ENCODE assay signal across 8 mouse cellular contexts in the genomic region with DNA sequence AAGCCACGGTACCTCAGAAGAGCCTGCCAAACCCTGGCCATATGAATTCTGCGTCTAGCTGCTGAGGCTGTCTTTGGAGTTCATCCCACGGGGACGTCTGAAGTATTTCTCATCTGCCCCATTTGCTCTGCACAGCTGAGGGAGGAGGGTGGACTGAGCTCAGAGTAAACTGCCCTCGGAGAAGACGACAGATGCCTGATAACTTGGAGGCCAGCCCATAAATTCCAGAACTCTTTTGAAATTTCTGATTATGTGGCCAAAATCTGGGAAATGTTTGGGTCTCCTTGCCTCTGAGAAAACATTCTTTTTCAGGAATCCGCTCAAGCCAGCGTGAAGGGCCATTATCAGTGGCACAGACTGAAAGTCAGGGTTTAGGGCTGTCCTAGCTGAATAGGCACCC. TPM values are rescaled to one million over a fixed set of nuclear protein-coding genes. Genes with fewer than 3 reads are reported as not detected.
DNase-seq lines count a peak whose midpoint lies in the region; ATAC-seq and TF ChIP-seq lines count a peak whose summit lies in the region.

No protein-coding gene starts in this region.

- no peaks in the 10 kb centered on the region for H3K9me3 ChIP-seq in forebrain, embryonic 15.5 days
- H3K9me3 ChIP-seq in forebrain, embryonic 12.5 days, result no peaks in the 10 kb centered on the region
- H3K9me3 ChIP-seq in lung, postnatal 0 days (ENCODE audit: low read length), result no peaks in the 10 kb centered on the region

- no peak overlapping the region for H3K4me2 ChIP-seq in forebrain, embryonic 15.5 days (replicated peaks)
- no peak overlapping the region for H3K4me2 ChIP-seq in forebrain, embryonic 12.5 days
- no peak overlapping the region for H3K4me2 ChIP-seq in lung, postnatal 0 days (replicated peaks; ENCODE audit: low read depth, low read length)

- peak; percentile 97 for DNase-seq in Muller cell, postnatal 12 days (ENCODE audit: inconsistent ontology term)
- peak; percentile 75 for DNase-seq in heart, adult 8-10 months (ENCODE audit: low spot score)
- DNase-seq in lung, postnatal 0 days (ENCODE audit: low spot score), result peak; percentile 92
- DNase-seq in right cerebral cortex, adult 18-20 months, result no peak
- DNase-seq in layer of hippocampus, adult 18-20 months (ENCODE audit: low spot score in 2 of 2), result no peak
- DNase-seq in embryo, embryonic 11 days, result no peak

- WGBS in forebrain, embryonic 15.5 days, result 48% methylated on average over 8 of the region's 8 CpGs
- WGBS in forebrain, embryonic 12.5 days, result 79% methylated on average over 8 of the region's 8 CpGs
- WGBS in lung, postnatal 0 days, result 39% methylated on average over 8 of the region's 8 CpGs

- no peaks in the 10 kb centered on the region for H3K36me3 ChIP-seq in forebrain, embryonic 15.5 days
- no peaks in the 10 kb centered on the region for H3K36me3 ChIP-seq in forebrain, embryonic 12.5 days (replicated peaks)
- no peaks in the 10 kb centered on the region for H3K36me3 ChIP-seq in lung, postnatal 0 days (ENCODE audit: insufficient read depth, low read length)

- no peak for ATAC-seq in forebrain, embryonic 15.5 days (replicated peaks)
- ATAC-seq in forebrain, embryonic 12.5 days (ENCODE audit: low FRiP score), result no peak
- peak; percentile 83 for ATAC-seq in lung, postnatal 0 days

- H3K27ac ChIP-seq in forebrain, embryonic 15.5 days (replicated peaks), result peak overlapping the region; percentile 49
- no peak overlapping the region for H3K27ac ChIP-seq in forebrain, embryonic 12.5 days
- peak overlapping the region; percentile 48 for H3K27ac ChIP-seq in lung, postnatal 0 days (ENCODE audit: low read length)

- H3K4me3 ChIP-seq in forebrain, embryonic 15.5 days, result no peak overlapping the region
- H3K4me3 ChIP-seq in forebrain, embryonic 12.5 days (replicated peaks), result no peak overlapping the region
- H3K4me3 ChIP-seq in lung, postnatal 0 days (ENCODE audit: low read depth, low read length), result no peak overlapping the region

- TF ChIP-seq EP300 in lung, postnatal 0 days (IDR thresholded peaks at IDR 0.05), result peak; percentile 70

- no peaks in the 10 kb centered on the region for H3K27me3 ChIP-seq in forebrain, embryonic 15.5 days
- no peaks in the 10 kb centered on the region for H3K27me3 ChIP-seq in forebrain, embryonic 12.5 days
- H3K27me3 ChIP-seq in lung, postnatal 0 days (replicated peaks; ENCODE audit: insufficient read depth, low read length), result no peaks in the 10 kb centered on the region

- H3K4me1 ChIP-seq in forebrain, embryonic 15.5 days, result peaks cover 73% of the 10 kb centered on the region
- peaks cover 27% of the 10 kb centered on the region for H3K4me1 ChIP-seq in forebrain, embryonic 12.5 days
- H3K4me1 ChIP-seq in lung, postnatal 0 days (ENCODE audit: insufficient read depth, low read depth, low read length), result peaks cover 20% of the 10 kb centered on the region; the same call in 1 of the 2 replicates

- no peak for TF ChIP-seq CTCF in lung, postnatal 0 days (IDR thresholded peaks at IDR 0.05)

- H3K9ac ChIP-seq in forebrain, embryonic 15.5 days (replicated peaks), result no peak overlapping the region
- H3K9ac ChIP-seq in forebrain, embryonic 12.5 days, result no peak overlapping the region
- H3K9ac ChIP-seq in lung, postnatal 0 days (replicated peaks; ENCODE audit: low read depth), result no peak overlapping the region

RNA-seq across cellular contexts. Expression of a gene that starts 30.8 kb away (rescaled TPM):
- polyA plus RNA-seq in forebrain, embryonic 15.5 days (2015; fragmentation: Nextera tagmentation; extraction: Ambion mirVana), result 17.0 and 20.9 TPM in 2 replicates
- 12.3 and 12.6 TPM in 2 replicates for polyA plus RNA-seq in forebrain, embryonic 12.5 days (2016; fragmentation: Nextera tagmentation; extraction: Ambion mirVana)
- 10 to 100 TPM; 10.7 to 12.1 (median 11.7) TPM for total RNA-seq in heart, adult 8-10 months (2022)
- 19.7 and 20.1 TPM in 2 replicates for polyA plus RNA-seq in lung, postnatal 0 days (2015; fragmentation: Nextera tagmentation; extraction: Ambion mirVana)
- total RNA-seq in layer of hippocampus, adult 18-20 months (2021), result 10 to 100 TPM; 20.2 to 20.8 TPM

Comparison
In these comparisons a context has a peak if more than half of its experiments do, and no peak if none do; other contexts are left out.
1. DNase-seq: peak in Muller cell, postnatal 12 days (single experiment), heart, adult 8-10 months (single experiment) and lung, postnatal 0 days (single experiment); none in right cerebral cortex, adult 18-20 months (single experiment), layer of hippocampus, adult 18-20 months (0 of 2) and embryo, embryonic 11 days (single experiment).